ENCODE assay signal across 8 mouse cellular contexts in the genomic region with DNA sequence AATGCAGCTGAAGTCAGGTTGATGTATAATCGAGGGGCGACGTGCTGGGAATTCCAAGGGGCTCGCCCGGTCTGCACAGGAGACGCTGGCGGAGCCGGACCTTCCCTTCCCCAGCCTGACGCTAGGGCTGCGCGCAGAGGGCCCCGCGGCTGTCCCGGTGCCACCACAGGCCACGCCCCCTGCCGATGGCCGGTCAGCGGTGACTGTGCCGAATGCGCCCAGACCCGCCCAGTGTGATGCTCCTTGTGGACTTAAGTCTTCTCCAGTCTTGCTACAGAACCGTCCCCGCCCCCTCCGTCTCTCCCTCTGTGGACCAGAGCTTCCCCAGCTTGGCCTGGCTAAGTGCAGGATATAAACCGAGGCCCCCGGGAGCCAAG. TPM values are rescaled to one million over a fixed set of nuclear protein-coding genes. Genes with fewer than 3 reads are reported as not detected.
DNase-seq lines count a peak whose midpoint lies in the region; ATAC-seq and TF ChIP-seq lines count a peak whose summit lies in the region.

No protein-coding gene starts in this region.

- H3K36me3 ChIP-seq in ES-Bruce4 (ENCODE audit: control insufficient read depth, insufficient read depth, low read length, poor library complexity, severe bottlenecking), result 0 out of 2 replicates have a peak, but pooled peaks cover 5% of the 10 kb centered on the region
- H3K36me3 ChIP-seq in forebrain, embryonic 16.5 days (ENCODE audit: control insufficient read depth, insufficient read depth), result no peaks in the 10 kb centered on the region
- H3K36me3 ChIP-seq in lung, embryonic 15.5 days, result 0 out of 2 replicates have a peak, but pooled peaks cover 7% of the 10 kb centered on the region

- 0 out of 2 replicates have a peak, but pooled peaks have one; percentile 19 for TF ChIP-seq EP300 in ES-Bruce4 (IDR thresholded peaks at IDR 0.05; ENCODE audit: insufficient read depth, low read depth, low read length)

- peak; percentile 89 for ATAC-seq in forebrain, embryonic 16.5 days
- peak; percentile 92 for ATAC-seq in lung, embryonic 15.5 days (ENCODE audit: borderline replicate concordance, extremely low read depth, low FRiP score, low TSS enrichment)

- no peak for TF ChIP-seq CTCF in ES-Bruce4 (IDR thresholded peaks at IDR 0.05; ENCODE audit: low read depth, low read length)

- H3K4me3 ChIP-seq in ES-Bruce4 (ENCODE audit: low read depth, low read length), result peak overlapping the region; percentile 74
- H3K4me3 ChIP-seq in forebrain, embryonic 16.5 days (replicated peaks; ENCODE audit: low read length), result peak overlapping the region; percentile 87
- H3K4me3 ChIP-seq in lung, embryonic 15.5 days, result peak overlapping the region; percentile 57

- under 1% methylated on average over 26 of the region's 26 CpGs for whole genome bisulfite sequencing in forebrain, embryonic 16.5 days
- WGBS in lung, embryonic 15.5 days, result under 1% methylated on average over 26 of the region's 26 CpGs

- H3K9me3 ChIP-seq in ES-Bruce4 (replicated peaks; ENCODE audit: control insufficient read depth, insufficient read depth, low read length, poor library complexity, severe bottlenecking), result no peaks in the 10 kb centered on the region
- H3K9me3 ChIP-seq in forebrain, embryonic 16.5 days (ENCODE audit: control insufficient read depth, low read length), result no peaks in the 10 kb centered on the region
- H3K9me3 ChIP-seq in lung, embryonic 15.5 days, result no peaks in the 10 kb centered on the region

- peak overlapping the region; percentile 68 for H3K4me2 ChIP-seq in forebrain, embryonic 16.5 days (ENCODE audit: low read length)
- H3K4me2 ChIP-seq in lung, embryonic 15.5 days, result peak overlapping the region; percentile 94

- H3K9ac ChIP-seq in ES-Bruce4 (ENCODE audit: low read depth, poor library complexity, severe bottlenecking), result peak overlapping the region; percentile 56
- peak overlapping the region; percentile 88 for H3K9ac ChIP-seq in forebrain, embryonic 16.5 days (replicated peaks; ENCODE audit: low read depth, low read length)
- H3K9ac ChIP-seq in lung, embryonic 15.5 days, result peak overlapping the region; percentile 48

- H3K4me1 ChIP-seq in ES-Bruce4 (ENCODE audit: control insufficient read depth, insufficient read depth, low read length), result peaks cover 11% of the 10 kb centered on the region
- peaks cover 37% of the 10 kb centered on the region for H3K4me1 ChIP-seq in forebrain, embryonic 16.5 days (replicated peaks; ENCODE audit: control insufficient read depth, insufficient read depth, low read length)
- peaks cover 45% of the 10 kb centered on the region for H3K4me1 ChIP-seq in lung, embryonic 15.5 days

- peak; percentile 86 to 88 for DNase-seq in cerebellum, adult 18-20 months
- peak; percentile 96 for DNase-seq in heart, postnatal 4 days
- DNase-seq in layer of hippocampus, adult 8-10 months (ENCODE audit: low spot score in 2 of 2), result peak; percentile 71 to 72
- peak; percentile 79 for DNase-seq in ovary, adult 18-20 months (ENCODE audit: low spot score)
- peak; percentile 49 to 64 for DNase-seq in thymus, postnatal 10 days (ENCODE audit: low spot score in 2 of 2)

- no peaks in the 10 kb centered on the region for H3K27me3 ChIP-seq in ES-Bruce4 (ENCODE audit: control insufficient read depth, insufficient read depth, low read length, poor library complexity, severe bottlenecking)
- H3K27me3 ChIP-seq in forebrain, embryonic 16.5 days (replicated peaks; ENCODE audit: control insufficient read depth, insufficient read depth, low read length), result no peaks in the 10 kb centered on the region
- H3K27me3 ChIP-seq in lung, embryonic 15.5 days, result peaks cover 4% of the 10 kb centered on the region; the same call in 1 of the 2 replicates

- no peak for TF ChIP-seq POLR2A in ES-Bruce4 (IDR thresholded peaks at IDR 0.05; ENCODE audit: insufficient read depth, low read length)

- peak overlapping the region; percentile 34; the same call in 1 of the 2 replicates for H3K27ac ChIP-seq in ES-Bruce4 (ENCODE audit: insufficient read depth, low read length)
- peak overlapping the region; percentile 96 for H3K27ac ChIP-seq in forebrain, embryonic 16.5 days (ENCODE audit: low read length)
- H3K27ac ChIP-seq in lung, embryonic 15.5 days, result peak overlapping the region; percentile 97

RNA-seq across cellular contexts. Expression of a gene that starts 0.5 kb away (rescaled TPM):
- 156 and 159 TPM in 2 replicates for polyA plus RNA-seq in ES-Bruce4 (2011; ENCODE audit: insufficient read depth, insufficient read length, low read depth, missing spikeins)
- polyA plus RNA-seq in forebrain, embryonic 16.5 days (2015; fragmentation: Nextera tagmentation; extraction: Ambion mirVana), result 113 and 125 TPM in 2 replicates
- total RNA-seq in heart, postnatal 4 days (2021), result 100 to 1,000 TPM; 112 TPM
- total RNA-seq in layer of hippocampus, adult 8-10 months (2022), result 100 to 1,000 TPM; 125 to 145 (median 144) TPM
- polyA plus RNA-seq in lung, embryonic 15.5 days (2015; fragmentation: Nextera tagmentation; extraction: Ambion mirVana), result 75.6 and 77.0 TPM in 2 replicates

RNA-seq across cellular contexts. Expression of a gene that starts 2.8 kb away (rescaled TPM):
- 8.4 and 10.7 TPM in 2 replicates for polyA plus RNA-seq in ES-Bruce4 (2011; ENCODE audit: insufficient read depth, insufficient read length, low read depth, missing spikeins)
- polyA plus RNA-seq in forebrain, embryonic 16.5 days (2015; fragmentation: Nextera tagmentation; extraction: Ambion mirVana), result 1.5 TPM in 2 replicates
- 1 to 10 TPM; 1.3 to 1.4 TPM for total RNA-seq in heart, postnatal 4 days (2021)
- 1 to 10 TPM in 3 of 4 experiments, under 1 TPM in 1; 0.87 to 2.6 (median 1.7) TPM for total RNA-seq in layer of hippocampus, adult 8-10 months (2022)
- 2.1 and 3.1 TPM in 2 replicates for polyA plus RNA-seq in lung, embryonic 15.5 days (2015; fragmentation: Nextera tagmentation; extraction: Ambion mirVana)

RNA-seq across cellular contexts. Expression of a gene that starts 5.3 kb away (rescaled TPM):
- 0.54 and 0.59 TPM in 2 replicates for polyA plus RNA-seq in ES-Bruce4 (2011; ENCODE audit: insufficient read depth, insufficient read length, low read depth, missing spikeins)
- polyA plus RNA-seq in forebrain, embryonic 16.5 days (2015; fragmentation: Nextera tagmentation; extraction: Ambion mirVana), result 3.3 and 4.0 TPM in 2 replicates
- total RNA-seq in heart, postnatal 4 days (2021), result 1 to 10 TPM; 7.6 to 7.7 TPM
- total RNA-seq in layer of hippocampus, adult 8-10 months (2022), result 1 to 10 TPM; 5.9 to 7.3 (median 6.3) TPM
- 2.7 and 3.5 TPM in 2 replicates for polyA plus RNA-seq in lung, embryonic 15.5 days (2015; fragmentation: Nextera tagmentation; extraction: Ambion mirVana)

RNA-seq across cellular contexts. Expression of a gene that starts 17.9 kb away (rescaled TPM):
- polyA plus RNA-seq in ES-Bruce4 (2011; ENCODE audit: insufficient read depth, insufficient read length, low read depth, missing spikeins), result not detected in 2 replicates
- 1.7 and 1.8 TPM in 2 replicates for polyA plus RNA-seq in forebrain, embryonic 16.5 days (2015; fragmentation: Nextera tagmentation; extraction: Ambion mirVana)
- total RNA-seq in heart, postnatal 4 days (2021), result 100 to 1,000 TPM in 1 of 2 experiments, 10 to 100 TPM in 1; 91.2 to 106 TPM
- under 1 TPM; 0.32 to 0.45 (median 0.38) TPM for total RNA-seq in layer of hippocampus, adult 8-10 months (2022)
- 0.49 and 0.55 TPM in 2 replicates for polyA plus RNA-seq in lung, embryonic 15.5 days (2015; fragmentation: Nextera tagmentation; extraction: Ambion mirVana)

RNA-seq across cellular contexts. Expression of a gene that starts 36.8 kb away (rescaled TPM):
- 19.1 and 21.2 TPM in 2 replicates for polyA plus RNA-seq in ES-Bruce4 (2011; ENCODE audit: insufficient read depth, insufficient read length, low read depth, missing spikeins)
- 27.6 and 31.9 TPM in 2 replicates for polyA plus RNA-seq in forebrain, embryonic 16.5 days (2015; fragmentation: Nextera tagmentation; extraction: Ambion mirVana)
- 10 to 100 TPM in 1 of 2 experiments, 1 to 10 TPM in 1; 9.1 to 10.2 TPM for total RNA-seq in heart, postnatal 4 days (2021)
- 10 to 100 TPM; 38.2 to 52.2 (median 46.4) TPM for total RNA-seq in layer of hippocampus, adult 8-10 months (2022)
- polyA plus RNA-seq in lung, embryonic 15.5 days (2015; fragmentation: Nextera tagmentation; extraction: Ambion mirVana), result 19.0 and 21.1 TPM in 2 replicates

Comparison
In these comparisons a context has a peak if more than half of its experiments do, and no peak if none do; other contexts are left out.
1. Peak in every context shown above with its lines: DNase-seq, ATAC-seq, H3K4me3 ChIP-seq and H3K27ac ChIP-seq.
2. H3K27ac ChIP-seq: peak in every context shown above with its lines; median percentile 97 in lung, embryonic 15.5 days; 96 in forebrain, embryonic 16.5 days; 34 in ES-Bruce4.